Mouse (Mus musculus): ENCODE results near the gene Prkcb.

DNA sequence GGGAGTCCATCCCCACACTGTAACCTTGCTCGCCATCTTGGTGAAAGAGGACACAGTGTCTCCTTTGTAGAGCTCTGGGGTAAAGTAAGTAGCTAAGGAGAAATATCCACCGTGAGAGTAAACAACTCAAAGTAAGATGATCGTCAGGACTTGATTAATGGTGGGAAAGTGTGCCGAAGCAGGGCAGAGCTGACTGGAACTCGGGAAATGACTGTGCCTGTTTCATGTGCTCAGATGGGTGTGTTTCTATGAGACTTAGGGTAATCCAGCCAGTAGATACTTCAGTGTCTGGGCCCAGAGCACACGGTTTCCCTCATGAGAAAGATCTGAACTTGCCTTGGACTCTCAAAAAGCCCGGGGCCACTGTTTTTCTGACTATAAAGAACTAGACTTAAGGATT is 5.6 kb downstream of the Prkcb start:
- TF ChIP-seq POLR2A (IDR thresholded peaks at IDR 0.05; ENCODE audit: borderline replicate concordance, extremely low read depth, insufficient read depth, insufficient read length, poor library complexity, severe bottlenecking), result no peak
- TF ChIP-seq CTCF (IDR thresholded peaks at IDR 0.05; ENCODE audit: borderline replicate concordance, extremely low read depth, insufficient read depth, insufficient read length), result no peak
